In the genomic region with DNA sequence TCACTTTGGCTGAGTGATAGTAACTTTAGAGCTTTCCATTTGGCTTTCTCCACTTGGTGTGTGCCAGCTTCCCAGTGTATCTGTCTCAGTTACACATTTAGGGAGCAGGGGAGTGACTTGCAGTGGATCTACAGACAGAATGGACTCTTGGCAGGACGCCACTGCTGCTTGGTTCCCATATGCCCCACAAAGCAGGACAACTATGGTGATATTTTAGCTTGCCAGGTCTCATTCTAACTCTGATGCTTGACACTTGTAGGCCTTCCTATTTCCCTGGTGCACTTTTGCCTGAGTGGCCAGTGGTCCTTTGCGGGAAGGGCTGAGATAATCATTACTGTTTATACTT, we compare ENCODE assay signal across 10 mouse cellular contexts. TPM values are rescaled to one million over a fixed set of nuclear protein-coding genes. Genes with fewer than 3 reads are reported as not detected.
DNase-seq lines count a peak whose midpoint lies in the region; ATAC-seq and TF ChIP-seq lines count a peak whose summit lies in the region.
"Had no signal": no experiment of that assay in that cellular context is flagged by ENCODE, and none has a peak within 500 bp of the region (broad histone marks: within the 10 kb centered on the region; RNA-seq: fewer than 3 reads in every experiment).

No protein-coding gene starts in this region.

- DNase-seq in kidney, postnatal 10 days = peak; percentile 53
- no peak for DNase-seq in kidney, postnatal 36 days
- peak; percentile 16 for DNase-seq in NIH3T3 (ENCODE audit: low read depth)
- DNase-seq in cerebellum, adult 9-10 months = peak; percentile 87
- no peak for DNase-seq in adrenal gland, adult 2 months
- DNase-seq in lung, postnatal 25 days (ENCODE audit: low spot score) = no peak
- DNase-seq in stomach, postnatal 0 days (ENCODE audit: low spot score) = no peak
- DNase-seq: gastrocnemius, postnatal 36 days had no signal

- peak overlapping the region; percentile 26; the same call in 1 of the 2 replicates for H3K27ac ChIP-seq in hindbrain, embryonic 12.5 days
- no peak overlapping the region for H3K27ac ChIP-seq in stomach, postnatal 0 days (replicated peaks)

- peaks cover 11% of the 10 kb centered on the region for H3K4me1 ChIP-seq in hindbrain, embryonic 12.5 days
- no peaks in the 10 kb centered on the region for H3K4me1 ChIP-seq in stomach, postnatal 0 days (replicated peaks; ENCODE audit: control insufficient read depth, insufficient read depth)

- no peaks in the 10 kb centered on the region for H3K9me3 ChIP-seq in hindbrain, embryonic 12.5 days (replicated peaks)
- no peaks in the 10 kb centered on the region for H3K9me3 ChIP-seq in stomach, postnatal 0 days (ENCODE audit: control insufficient read depth, low read length)
- H3K9me3 ChIP-seq: G1E had no signal

- WGBS in hindbrain, embryonic 12.5 days = 71% methylated on average over 2 of the region's 2 CpGs
- 76% methylated on average over 2 of the region's 2 CpGs for WGBS in stomach, postnatal 0 days

- H3K27me3 ChIP-seq in hindbrain, embryonic 12.5 days = no peaks in the 10 kb centered on the region
- no peaks in the 10 kb centered on the region for H3K27me3 ChIP-seq in stomach, postnatal 0 days (ENCODE audit: control insufficient read depth, insufficient read depth, low read length)

- no peak overlapping the region for H3K4me3 ChIP-seq in hindbrain, embryonic 12.5 days
- no peak overlapping the region for H3K4me3 ChIP-seq in stomach, postnatal 0 days (ENCODE audit: low read depth, low read length)

- no peak for ATAC-seq in hindbrain, embryonic 12.5 days (ENCODE audit: low FRiP score)
- ATAC-seq in stomach, postnatal 0 days (ENCODE audit: low FRiP score, low TSS enrichment) = no peak

- H3K4me2 ChIP-seq in hindbrain, embryonic 12.5 days (replicated peaks) = no peak overlapping the region
- H3K4me2 ChIP-seq in stomach, postnatal 0 days (replicated peaks; ENCODE audit: low read depth) = no peak overlapping the region

- TF ChIP-seq CTCF in stomach, postnatal 0 days (IDR thresholded peaks at IDR 0.05; ENCODE audit: low read depth) = no peak

- no peaks in the 10 kb centered on the region for H3K36me3 ChIP-seq in hindbrain, embryonic 12.5 days
- H3K36me3 ChIP-seq in stomach, postnatal 0 days (ENCODE audit: control insufficient read depth, insufficient read depth, low read length) = no peaks in the 10 kb centered on the region
- H3K36me3 ChIP-seq: G1E had no signal

- TF ChIP-seq EP300 in stomach, postnatal 0 days (optimal IDR thresholded peaks at IDR 0.05) = no peak

- H3K9ac ChIP-seq in hindbrain, embryonic 12.5 days = no peak overlapping the region
- H3K9ac ChIP-seq in stomach, postnatal 0 days (ENCODE audit: low read length) = no peak overlapping the region

RNA-seq across cellular contexts. Expression of a gene that starts 6.0 kb away (rescaled TPM):
- polyA plus RNA-seq in hindbrain, embryonic 12.5 days (2016; fragmentation: Nextera tagmentation; extraction: Ambion mirVana) = 80.5 and 93.8 TPM in 2 replicates
- total RNA-seq in adrenal gland, adult 2 months (2021) = 10 to 100 TPM; 30.4 to 36.3 TPM
- 109 and 110 TPM in 2 replicates for polyA plus RNA-seq in adrenal gland, adult 2 months (2012; rRNA removed)
- 60.9 and 71.1 TPM in 2 replicates for polyA plus RNA-seq in stomach, postnatal 0 days (2015; fragmentation: Nextera tagmentation; extraction: Ambion mirVana)

RNA-seq across cellular contexts. Expression of a gene that starts 26.5 kb away (rescaled TPM):
- polyA plus RNA-seq in hindbrain, embryonic 12.5 days (2016; fragmentation: Nextera tagmentation; extraction: Ambion mirVana) = 363 and 373 TPM in 2 replicates
- 1 to 10 TPM; 1.1 to 1.7 TPM for total RNA-seq in adrenal gland, adult 2 months (2021)
- polyA plus RNA-seq in adrenal gland, adult 2 months (2012; rRNA removed) = 1.6 and 4.2 TPM in 2 replicates
- 13.4 and 14.6 TPM in 2 replicates for polyA plus RNA-seq in stomach, postnatal 0 days (2015; fragmentation: Nextera tagmentation; extraction: Ambion mirVana)

Comparison
In these comparisons a context has a peak if more than half of its experiments do, and no peak if none do; other contexts are left out.
1. DNase-seq: peak in kidney, postnatal 10 days (single experiment), NIH3T3 (single experiment) and cerebellum, adult 9-10 months (single experiment); none in kidney, postnatal 36 days (0 of 2), adrenal gland, adult 2 months (single experiment), lung, postnatal 25 days (single experiment) and stomach, postnatal 0 days (single experiment).
2. RNA of a gene that starts 26.5 kb away (polyA plus RNA-seq): 363 to 373 TPM in hindbrain, embryonic 12.5 days; 13.4 to 14.6 TPM in stomach, postnatal 0 days and 1.6 to 4.2 TPM in adrenal gland, adult 2 months; every median in the first group is over 10 times any median in the second.